Mouse (Mus musculus): ENCODE results near the gene Wwox. TPM values are rescaled to one million over a fixed set of nuclear protein-coding genes. Genes with fewer than 3 reads are reported as not detected.

Wwox gene
- polyA plus RNA-seq, 1 experiment from 2014 or later = 11.3 TPM

DNA sequence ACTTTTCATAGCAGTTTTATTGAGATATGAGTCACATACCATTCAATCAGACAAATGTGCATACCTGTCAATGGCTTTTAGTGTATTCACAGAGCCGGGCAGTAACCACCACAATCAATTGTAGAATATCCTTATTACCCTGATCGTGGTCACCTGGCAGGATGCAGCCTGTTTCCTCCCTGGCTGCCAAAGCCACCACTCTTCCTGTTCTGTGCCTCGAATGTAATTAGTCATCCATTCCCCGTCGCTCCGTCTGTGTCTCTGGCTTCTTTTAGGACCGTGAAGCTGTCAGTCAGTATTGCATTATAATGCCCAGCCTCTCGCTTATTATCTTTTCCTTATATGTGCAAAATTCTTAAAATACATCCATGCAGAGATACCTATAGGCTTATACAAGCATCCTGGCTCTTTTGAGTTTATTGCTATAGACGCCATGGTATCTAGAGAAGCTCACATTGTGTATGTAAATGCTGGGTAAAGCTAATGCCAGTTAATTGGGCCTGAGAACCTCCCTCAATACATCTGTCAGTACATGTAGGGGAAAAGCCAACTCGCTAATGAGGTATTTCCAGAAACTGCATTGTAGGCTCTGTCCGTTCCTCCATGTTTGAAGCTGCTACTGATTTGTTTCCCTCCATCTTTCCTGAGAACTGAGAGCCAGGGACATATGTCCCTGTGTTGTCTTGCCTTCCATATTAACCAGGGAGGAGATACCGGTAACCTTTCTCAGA lies 303.9 kb downstream of the Wwox start:
- H3K4me3 ChIP-seq (ENCODE audit: control insufficient read depth in 1 of 2, insufficient read depth in 1 of 2, low read depth in 1 of 2, low read length in 2 of 2) = no peak overlapping the region
- ATAC-seq (ENCODE audit: insufficient number of reproducible peaks, insufficient read depth, low FRiP score, low read depth) = no peak
- H3K9me3 ChIP-seq (ENCODE audit: control insufficient read depth, low read length) = peaks cover 11% of the 10 kb centered on the region
- H3K27me3 ChIP-seq (ENCODE audit: control insufficient read depth, insufficient read depth, low read length) = no peaks in the 10 kb centered on the region
- 73% methylated on average over 12 of the region's 12 CpGs for WGBS
- H3K27ac ChIP-seq (replicated peaks in 1 of 2; ENCODE audit: control insufficient read depth in 1 of 2, insufficient read depth in 1 of 2, low read depth in 2 of 2, low read length in 2 of 2) = no peak overlapping the region
- no peak overlapping the region for H3K9ac ChIP-seq (ENCODE audit: low read length)
- H3K4me1 ChIP-seq (ENCODE audit: control insufficient read depth in 2 of 2, insufficient read depth in 2 of 2, low read length in 2 of 2) = no peaks in the 10 kb centered on the region; a peak in 1 of 4 replicates
- no peaks in the 10 kb centered on the region for H3K36me3 ChIP-seq (ENCODE audit: control insufficient read depth, insufficient read depth, low read length)
- no peak overlapping the region for H3K4me2 ChIP-seq (ENCODE audit: low read length)

- 63% methylated on average over 2 of the region's 2 CpGs for WGBS
- H3K9me3 ChIP-seq (ENCODE audit: control insufficient read depth, low read length) = no peaks in the 10 kb centered on the region
- H3K4me2 ChIP-seq (ENCODE audit: low read length) = no peak overlapping the region
- H3K9ac ChIP-seq (ENCODE audit: low read length) = no peak overlapping the region
- no peaks in the 10 kb centered on the region for H3K36me3 ChIP-seq (ENCODE audit: control insufficient read depth, insufficient read depth, low read length)
- H3K4me1 ChIP-seq (ENCODE audit: control insufficient read depth in 2 of 2, insufficient read depth in 2 of 2, low read length in 2 of 2) = peaks cover 0 to under 1% of the 10 kb centered on the region in 2 experiments; a peak in 2 of 4 replicates
- H3K27ac ChIP-seq (replicated peaks in 1 of 2; ENCODE audit: control insufficient read depth in 1 of 2, insufficient read depth in 1 of 2, low read depth in 2 of 2, low read length in 2 of 2) = no peak overlapping the region
- H3K27me3 ChIP-seq (ENCODE audit: control insufficient read depth, insufficient read depth, low read length) = no peaks in the 10 kb centered on the region
- ATAC-seq (ENCODE audit: insufficient number of reproducible peaks, insufficient read depth, low FRiP score, low read depth) = no peak
- no peak overlapping the region for H3K4me3 ChIP-seq (ENCODE audit: control insufficient read depth in 1 of 2, insufficient read depth in 1 of 2, low read depth in 1 of 2, low read length in 2 of 2)
Observed at GRCm38 (mm10) chr8:114746373-114746772, 306.9 kb downstream of the Wwox start.

DNA sequence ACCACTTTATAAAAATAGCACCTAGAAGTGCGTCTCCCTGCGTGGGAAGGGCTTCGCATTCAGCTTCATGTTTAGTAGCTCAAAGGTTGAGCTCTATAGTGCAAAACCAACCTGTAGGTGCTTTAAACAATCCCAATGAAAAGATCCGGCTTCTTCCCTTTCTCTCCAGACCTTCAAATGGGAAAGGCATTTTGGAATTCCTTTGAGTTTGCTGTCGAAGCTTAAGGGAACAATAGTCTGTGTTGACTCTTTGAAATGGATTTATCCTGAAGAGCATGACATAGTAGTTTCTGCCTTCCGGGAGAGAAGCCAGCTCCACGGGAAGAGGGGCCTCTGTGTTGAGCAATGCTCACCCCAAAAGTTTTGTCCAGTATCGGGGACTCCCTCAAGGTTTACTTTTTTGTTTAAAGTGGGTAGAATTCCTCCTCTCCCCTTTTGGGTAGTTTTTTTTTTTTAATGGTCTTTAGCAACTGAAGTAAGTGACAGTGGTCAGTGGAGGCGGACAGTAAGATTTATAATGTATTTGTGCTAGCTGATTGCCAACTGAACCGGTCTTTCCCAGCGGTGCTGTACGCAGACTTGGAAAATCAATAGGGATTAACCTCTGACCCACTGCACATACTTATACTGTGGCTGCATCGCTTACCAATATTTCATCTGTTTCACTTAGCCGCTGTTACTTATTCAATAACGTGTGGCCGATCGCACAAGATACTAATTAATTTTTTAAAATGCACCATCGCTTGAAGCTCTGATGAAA lies 312.1 kb downstream of the Wwox start:
- Histone ChIP-seq H3K9ac (ENCODE audit: low read length) (no peak overlapping the region), H3K9me3 (ENCODE audit: control insufficient read depth, low read length) (no peaks in the 10 kb centered on the region), H3K36me3 (ENCODE audit: control insufficient read depth, insufficient read depth, low read length) (no peaks in the 10 kb centered on the region), H3K4me1 (ENCODE audit: control insufficient read depth in 2 of 2, insufficient read depth in 2 of 2, low read length in 2 of 2) (peaks cover 0 to 3% of the 10 kb centered on the region in 2 experiments; a peak in 2 of 4 replicates), H3K27ac (replicated peaks in 1 of 2; ENCODE audit: control insufficient read depth in 1 of 2, insufficient read depth in 1 of 2, low read depth in 2 of 2, low read length in 2 of 2) (no peak overlapping the region), H3K4me3 (ENCODE audit: control insufficient read depth in 1 of 2, insufficient read depth in 1 of 2, low read depth in 1 of 2, low read length in 2 of 2) (no peak overlapping the region), H3K27me3 (ENCODE audit: control insufficient read depth, insufficient read depth, low read length) (no peaks in the 10 kb centered on the region), H3K4me2 (ENCODE audit: low read length) (no peak overlapping the region)
- 73% methylated on average over 18 of the region's 18 CpGs for WGBS
- no peak for ATAC-seq (ENCODE audit: insufficient number of reproducible peaks, insufficient read depth, low FRiP score, low read depth)

- no peak for ATAC-seq (ENCODE audit: insufficient number of reproducible peaks, insufficient read depth, low FRiP score, low read depth)
- H3K4me3 ChIP-seq (ENCODE audit: control insufficient read depth in 1 of 2, insufficient read depth in 1 of 2, low read depth in 1 of 2, low read length in 2 of 2) = no peak overlapping the region
Observed at GRCm38 (mm10) chr8:114759621-114760020, 320.2 kb downstream of the Wwox start.

DNA sequence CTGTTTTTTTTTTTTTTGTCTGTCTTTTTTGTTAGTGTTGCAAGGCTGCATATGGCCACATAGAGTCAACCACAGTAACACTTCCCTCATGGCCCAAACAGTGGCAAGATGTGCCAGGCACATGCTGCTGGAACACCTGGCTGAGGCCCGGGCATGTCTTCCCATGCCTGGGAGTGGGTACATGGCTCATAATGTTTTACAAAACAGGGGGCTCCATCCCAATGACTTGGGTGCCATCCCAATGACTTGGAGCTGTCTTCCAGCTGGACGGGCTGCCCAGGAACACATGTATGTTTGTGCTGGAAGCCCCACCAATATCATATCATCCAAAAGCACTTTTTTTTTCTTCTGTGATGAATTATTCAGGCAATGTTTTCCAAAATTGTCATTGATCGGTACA lies 329.1 kb downstream of the Wwox start:
- Histone ChIP-seq H3K27me3 (ENCODE audit: control insufficient read depth, insufficient read depth, low read length) (no peaks in the 10 kb centered on the region), H3K4me1 (ENCODE audit: control insufficient read depth in 2 of 2, insufficient read depth in 2 of 2, low read length in 2 of 2) (peaks cover 8 to 22% of the 10 kb centered on the region in 2 experiments), H3K27ac (replicated peaks in 1 of 2; ENCODE audit: control insufficient read depth in 1 of 2, insufficient read depth in 1 of 2, low read depth in 2 of 2, low read length in 2 of 2) (no peak overlapping the region), H3K4me2 (ENCODE audit: low read length) (no peak overlapping the region), H3K9me3 (ENCODE audit: control insufficient read depth, low read length) (no peaks in the 10 kb centered on the region), H3K36me3 (ENCODE audit: control insufficient read depth, insufficient read depth, low read length) (no peaks in the 10 kb centered on the region), H3K4me3 (ENCODE audit: control insufficient read depth in 1 of 2, insufficient read depth in 1 of 2, low read depth in 1 of 2, low read length in 2 of 2) (no peak overlapping the region), H3K9ac (ENCODE audit: low read length) (no peak overlapping the region)
- WGBS = 83% methylated on average over 3 of the region's 3 CpGs
- ATAC-seq (ENCODE audit: insufficient number of reproducible peaks, insufficient read depth, low FRiP score, low read depth) = no peak

More at GRCm38 (mm10) chr8:114759621-114760020, 320.2 kb downstream of the Wwox start:
- Histone ChIP-seq H3K27ac (replicated peaks in 1 of 2; ENCODE audit: control insufficient read depth in 1 of 2, insufficient read depth in 1 of 2, low read depth in 2 of 2, low read length in 2 of 2) (no peak overlapping the region), H3K4me1 (ENCODE audit: control insufficient read depth in 2 of 2, insufficient read depth in 2 of 2, low read length in 2 of 2) (no peaks in the 10 kb centered on the region), H3K27me3 (ENCODE audit: control insufficient read depth, insufficient read depth, low read length) (no peaks in the 10 kb centered on the region), H3K9me3 (ENCODE audit: control insufficient read depth, low read length) (no peaks in the 10 kb centered on the region), H3K9ac (ENCODE audit: low read length) (no peak overlapping the region), H3K4me2 (ENCODE audit: low read length) (no peak overlapping the region), H3K36me3 (ENCODE audit: control insufficient read depth, insufficient read depth, low read length) (no peaks in the 10 kb centered on the region)
- 54% methylated on average over 2 of the region's 2 CpGs for WGBS

DNA sequence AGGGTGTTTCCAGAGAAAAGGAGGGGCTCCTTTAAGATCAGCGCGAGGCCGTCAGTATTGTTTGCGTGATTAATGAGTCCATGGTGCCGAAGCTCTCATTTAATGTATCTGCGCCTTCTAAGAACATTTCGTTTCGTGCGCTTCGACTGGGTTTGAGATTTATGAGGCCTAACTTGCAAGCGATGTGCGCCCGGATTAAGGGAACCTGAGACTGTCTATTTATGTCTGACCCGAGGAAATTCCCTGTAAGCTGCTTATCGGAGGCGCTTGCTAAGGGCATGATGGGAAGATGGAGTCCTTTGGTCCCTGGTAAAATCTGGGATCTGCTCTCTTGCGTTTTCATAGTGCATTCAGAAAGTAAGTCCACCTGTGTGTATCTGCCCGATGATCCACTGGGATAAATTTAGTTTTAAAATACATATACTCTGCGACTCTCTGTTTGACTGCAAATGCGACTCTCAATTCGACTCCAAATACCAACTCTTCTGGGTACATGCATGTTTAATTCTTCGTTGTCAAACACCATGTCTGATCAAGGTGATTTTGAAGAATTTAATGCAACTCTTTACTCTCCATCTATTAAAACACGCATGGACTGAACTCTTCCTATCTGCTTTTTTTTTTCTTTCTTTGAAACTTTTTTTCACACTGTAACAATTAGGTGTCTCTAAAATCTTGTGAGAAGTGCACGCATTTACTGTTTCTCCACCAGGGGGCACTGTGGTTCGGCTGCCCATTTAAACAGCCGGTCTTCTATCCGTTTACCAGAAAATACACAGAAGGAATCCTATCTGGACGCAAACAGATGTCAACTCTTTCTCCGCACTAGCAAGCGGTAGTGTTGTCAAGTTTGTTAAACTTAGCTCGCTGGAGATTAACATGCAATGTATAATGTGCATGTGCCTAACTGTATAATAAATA lies 331.7 kb downstream of the Wwox start:
- 58% methylated on average over 31 of the region's 31 CpGs for WGBS
- Histone ChIP-seq H3K9ac (ENCODE audit: low read length) (no peak overlapping the region), H3K27me3 (ENCODE audit: control insufficient read depth, insufficient read depth, low read length) (no peaks in the 10 kb centered on the region), H3K27ac (replicated peaks in 1 of 2; ENCODE audit: control insufficient read depth in 1 of 2, insufficient read depth in 1 of 2, low read depth in 2 of 2, low read length in 2 of 2) (no peak overlapping the region), H3K4me2 (ENCODE audit: low read length) (no peak overlapping the region), H3K9me3 (ENCODE audit: control insufficient read depth, low read length) (no peaks in the 10 kb centered on the region), H3K36me3 (ENCODE audit: control insufficient read depth, insufficient read depth, low read length) (no peaks in the 10 kb centered on the region), H3K4me1 (ENCODE audit: control insufficient read depth in 2 of 2, insufficient read depth in 2 of 2, low read length in 2 of 2) (peaks cover 19 to 34% of the 10 kb centered on the region in 2 experiments), H3K4me3 (ENCODE audit: control insufficient read depth in 1 of 2, insufficient read depth in 1 of 2, low read depth in 1 of 2, low read length in 2 of 2) (no peak overlapping the region)
- ATAC-seq (ENCODE audit: insufficient number of reproducible peaks, insufficient read depth, low FRiP score, low read depth) = no peak

DNA sequence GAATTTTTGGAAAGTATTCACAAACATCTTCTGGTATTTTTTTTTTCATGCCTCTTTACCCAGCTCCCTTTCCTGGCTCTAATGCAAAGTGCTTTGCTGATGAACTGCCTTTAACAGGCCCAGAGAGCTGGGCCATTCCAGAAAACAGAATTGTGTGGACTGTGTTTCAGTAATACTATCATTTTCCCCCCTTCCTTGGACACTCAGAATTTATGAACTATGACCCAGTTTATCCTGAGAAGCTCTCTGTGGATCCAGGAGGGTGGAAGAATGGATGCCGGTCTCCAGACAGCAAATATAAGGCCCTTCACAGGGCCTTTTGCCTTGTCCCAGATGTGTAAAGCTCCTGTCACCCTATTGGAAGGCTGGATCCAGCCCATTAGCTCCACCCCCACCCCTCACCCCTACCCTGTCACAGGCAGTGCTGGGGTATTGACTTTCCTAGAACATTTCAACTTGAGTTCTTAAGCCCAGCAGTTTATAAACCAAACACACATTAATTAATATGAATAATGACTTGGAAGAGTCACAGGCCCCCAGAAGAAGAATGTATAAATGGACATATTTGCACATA lies 332.9 kb downstream of the Wwox start:
- H3K9ac ChIP-seq (ENCODE audit: low read length) = no peak overlapping the region
- no peak overlapping the region for H3K4me2 ChIP-seq (ENCODE audit: low read length)
- 77% methylated on average over 1 of the region's 1 CpGs for WGBS
- H3K27me3 ChIP-seq (ENCODE audit: control insufficient read depth, insufficient read depth, low read length) = no peaks in the 10 kb centered on the region
- H3K4me3 ChIP-seq (ENCODE audit: control insufficient read depth in 1 of 2, insufficient read depth in 1 of 2, low read depth in 1 of 2, low read length in 2 of 2) = no peak overlapping the region
- H3K9me3 ChIP-seq (ENCODE audit: control insufficient read depth, low read length) = no peaks in the 10 kb centered on the region
- peaks cover 19 to 38% of the 10 kb centered on the region in 2 experiments for H3K4me1 ChIP-seq (ENCODE audit: control insufficient read depth in 2 of 2, insufficient read depth in 2 of 2, low read length in 2 of 2)
- no peak for ATAC-seq (ENCODE audit: insufficient number of reproducible peaks, insufficient read depth, low FRiP score, low read depth)
- no peaks in the 10 kb centered on the region for H3K36me3 ChIP-seq (ENCODE audit: control insufficient read depth, insufficient read depth, low read length)
- H3K27ac ChIP-seq (replicated peaks in 1 of 2; ENCODE audit: control insufficient read depth in 1 of 2, insufficient read depth in 1 of 2, low read depth in 2 of 2, low read length in 2 of 2) = 0 out of 4 replicates have a peak overlapping the region, but pooled peaks of 1 of the 2 experiments have one; percentile 20
